Mouse (Mus musculus) small intestine, adult 2 months (tissue): ENCODE data around the gene Cd6.

Experiments used
- CTCF ChIP-seq: fragments of 200-500 bp; IDR thresholded peaks from 2 replicates; pipeline ENCODE4 v1.5.1; 2012; ENCODE audit warnings: low read depth, mild to moderate bottlenecking, control low read depth, inconsistent platforms, low read length, moderate library complexity, mixed read lengths; ENCODE audit not compliant: insufficient replicate concordance, insufficient read length; ENCODE audit errors: extremely low read depth
- POLR2A ChIP-seq: fragments of 200-500 bp; IDR thresholded peaks from 2 replicates; pipeline ENCODE4 v1.6.1; 2012; ENCODE audit warnings: low read depth, mild to moderate bottlenecking, control low read depth, inconsistent platforms, low read length, moderate library complexity

- TF ChIP-seq CTCF (no peak), POLR2A (no peak)
Observed at GRCm38 (mm10) chr19:10813905-10814304, 16.0 kb downstream of the Cd6 start.
